ENCODE assay signal across 20 mouse cellular contexts in genomic region chr15:20836991-20837390, GRCm38 (mm10).
DNase-seq lines count a peak whose midpoint lies in the region; ATAC-seq and TF ChIP-seq lines count a peak whose summit lies in the region.
"Had no signal": no experiment of that assay in that cellular context is flagged by ENCODE, and none has a peak within 500 bp of the region (broad histone marks: within the 10 kb centered on the region; RNA-seq: fewer than 3 reads in every experiment).

No protein-coding gene starts in this region.

- no peaks in the 10 kb centered on the region for H3K9me3 ChIP-seq in kidney, postnatal 0 days (replicated peaks; ENCODE audit: low read length)
- no peaks in the 10 kb centered on the region for H3K9me3 ChIP-seq in hindbrain, embryonic 14.5 days (ENCODE audit: control insufficient read depth, low read length)
- no peaks in the 10 kb centered on the region; the same call in 1 of the 2 replicates for H3K9me3 ChIP-seq in neural tube, embryonic 12.5 days
- H3K9me3 ChIP-seq: embryonic facial prominence, embryonic 13.5 days; heart, embryonic 13.5 days had no signal

- no peak overlapping the region for H3K27ac ChIP-seq in kidney, postnatal 0 days
- no peak overlapping the region for H3K27ac ChIP-seq in hindbrain, embryonic 14.5 days
- no peak overlapping the region for H3K27ac ChIP-seq in neural tube, embryonic 12.5 days
- H3K27ac ChIP-seq: embryonic facial prominence, embryonic 13.5 days; heart, embryonic 13.5 days had no signal

- no peaks in the 10 kb centered on the region for H3K36me3 ChIP-seq in kidney, postnatal 0 days (ENCODE audit: insufficient read depth, low read length)
- H3K36me3 ChIP-seq in hindbrain, embryonic 14.5 days (replicated peaks; ENCODE audit: control insufficient read depth, insufficient read depth), result no peaks in the 10 kb centered on the region
- no peaks in the 10 kb centered on the region for H3K36me3 ChIP-seq in neural tube, embryonic 12.5 days
- H3K36me3 ChIP-seq: embryonic facial prominence, embryonic 13.5 days; heart, embryonic 13.5 days had no signal

- no peak for TF ChIP-seq CTCF in kidney, postnatal 0 days (IDR thresholded peaks at IDR 0.05; ENCODE audit: low read depth)

- peak; percentile 90 for DNase-seq in kidney, postnatal 0 days (ENCODE audit: low spot score)
- DNase-seq in kidney, postnatal 4 days, result no peak
- peak; percentile 17 for DNase-seq in embryo, embryonic 11.5 days (ENCODE audit: low read depth, low spot score)
- peak; percentile 32 for DNase-seq in hindbrain, embryonic 14.5 days (ENCODE audit: low spot score)
- DNase-seq in cerebellum, adult 9-10 months, result no peak
- DNase-seq: adrenal gland, postnatal 10 days; cerebellum, adult 9-11 months; gastrocnemius, postnatal 36 days; heart, postnatal 4 days; layer of hippocampus, postnatal 36 days; left cerebral cortex, postnatal 4 days; lung, postnatal 14 days; right cerebral cortex, adult 18-20 months; spleen, adult 18-20 months had no signal

- ATAC-seq in kidney, postnatal 0 days (replicated peaks; ENCODE audit: low FRiP score, low read depth), result peak; percentile 95
- ATAC-seq in hindbrain, embryonic 14.5 days (ENCODE audit: low FRiP score), result peak; percentile 71; the same call in 1 of the 2 replicates
- peak; percentile 92 for ATAC-seq in neural tube, embryonic 12.5 days (ENCODE audit: low FRiP score, low read depth)
- ATAC-seq in frontal cortex, adult (ENCODE audit: low TSS enrichment), result no peak

- no peaks in the 10 kb centered on the region for H3K4me1 ChIP-seq in kidney, postnatal 0 days (replicated peaks; ENCODE audit: insufficient read depth, low read length)
- H3K4me1 ChIP-seq in hindbrain, embryonic 14.5 days (replicated peaks; ENCODE audit: control insufficient read depth, insufficient read depth, low read length), result no peaks in the 10 kb centered on the region
- H3K4me1 ChIP-seq in neural tube, embryonic 12.5 days, result no peaks in the 10 kb centered on the region
- H3K4me1 ChIP-seq: embryonic facial prominence, embryonic 13.5 days; heart, embryonic 13.5 days had no signal

- WGBS in kidney, postnatal 0 days, result 18% methylated on average over 3 of the region's 3 CpGs
- WGBS in hindbrain, embryonic 14.5 days, result 46% methylated on average over 3 of the region's 3 CpGs
- WGBS in neural tube, embryonic 12.5 days, result 20% methylated on average over 3 of the region's 3 CpGs

- no peaks in the 10 kb centered on the region for H3K27me3 ChIP-seq in kidney, postnatal 0 days (ENCODE audit: insufficient read depth, low read length)
- H3K27me3 ChIP-seq in hindbrain, embryonic 14.5 days (ENCODE audit: control insufficient read depth, insufficient read depth, low read length), result no peaks in the 10 kb centered on the region
- no peaks in the 10 kb centered on the region for H3K27me3 ChIP-seq in neural tube, embryonic 12.5 days (replicated peaks)
- H3K27me3 ChIP-seq: CH12.LX; embryonic facial prominence, embryonic 13.5 days; heart, embryonic 13.5 days had no signal

- H3K4me3 ChIP-seq in kidney, postnatal 0 days (replicated peaks; ENCODE audit: low read depth, low read length), result no peak overlapping the region
- H3K4me3 ChIP-seq in hindbrain, embryonic 14.5 days (replicated peaks; ENCODE audit: low read length), result no peak overlapping the region
- H3K4me3 ChIP-seq in neural tube, embryonic 12.5 days, result no peak overlapping the region
- H3K4me3 ChIP-seq: embryonic facial prominence, embryonic 13.5 days; heart, embryonic 13.5 days; myocyte had no signal

- no peak overlapping the region for H3K4me2 ChIP-seq in kidney, postnatal 0 days (ENCODE audit: low read length)
- no peak overlapping the region for H3K4me2 ChIP-seq in hindbrain, embryonic 14.5 days (replicated peaks)
- H3K4me2 ChIP-seq in neural tube, embryonic 12.5 days (replicated peaks), result no peak overlapping the region
- H3K4me2 ChIP-seq: embryonic facial prominence, embryonic 13.5 days; heart, embryonic 13.5 days had no signal

- no peak overlapping the region for H3K9ac ChIP-seq in kidney, postnatal 0 days (ENCODE audit: low read depth, low read length)
- no peak overlapping the region for H3K9ac ChIP-seq in hindbrain, embryonic 14.5 days
- no peak overlapping the region for H3K9ac ChIP-seq in neural tube, embryonic 12.5 days
- H3K9ac ChIP-seq: embryonic facial prominence, embryonic 13.5 days; heart, embryonic 13.5 days had no signal

Comparison
In these comparisons a context has a peak if more than half of its experiments do, and no peak if none do; other contexts are left out.
1. DNase-seq: peak in kidney, postnatal 0 days (single experiment), embryo, embryonic 11.5 days (single experiment) and hindbrain, embryonic 14.5 days (single experiment); none in kidney, postnatal 4 days (0 of 2) and cerebellum, adult 9-10 months (single experiment).